Mouse (Mus musculus) inflammation-experienced regulatory T-cells, adult 6 months (primary cell): ENCODE data around the gene Caskin1. TPM values are rescaled to one million over a fixed set of nuclear protein-coding genes. Genes with fewer than 3 reads are reported as not detected.

Source experiments
- ATAC-seq: one replicate; pipeline ENCODE4 v1.8.0; 2017
- polyA plus RNA-seq, 3 experiments: library from polyadenylated mRNA; unstranded; fragments of 100-300 nt; shearing (Covaris generic); gene quantifications; one replicate each; pipeline ENCODE4 v1.2.1; 2017

Gene Caskin1
- polyA plus RNA-seq, 3 experiments from 2014 or later: 0.16 to 0.23 TPM; not detected in 1

GRCm38 (mm10) chr17:24533099-24533992, 44.9 kb downstream of the Caskin1 start:
- ATAC-seq: peak; percentile 77

GRCm38 (mm10) chr17:24534160-24534718, 45.8 kb downstream of the Caskin1 start, which contains the start of gene Rab26:
Rab26 (minus strand) TSS chr17:24534210.
- ATAC-seq: no peak

- no peak for ATAC-seq
These were observed 46.9 kb downstream of the Caskin1 start for GRCm38 (mm10) chr17:24535300-24535699.

- ATAC-seq: no peak
These were observed 49.1 kb downstream of the Caskin1 start for GRCm38 (mm10) chr17:24537536-24537935.

- no peak for ATAC-seq
These were observed 50.5 kb downstream of the Caskin1 start for GRCm38 (mm10) chr17:24538950-24539349.

GRCm38 (mm10) chr17:24540375-24540774, 52.0 kb downstream of the Caskin1 start:
- ATAC-seq: no peak

GRCm38 (mm10) chr17:24544613-24545012, 56.2 kb downstream of the Caskin1 start:
- no peak for ATAC-seq

- no peak for ATAC-seq
These were observed 56.8 kb downstream of the Caskin1 start for GRCm38 (mm10) chr17:24545247-24545646.

- ATAC-seq: no peak
These were observed 57.8 kb downstream of the Caskin1 start for GRCm38 (mm10) chr17:24546234-24546633.

GRCm38 (mm10) chr17:24548435-24548834, 60.0 kb downstream of the Caskin1 start:
- peak; percentile 48 for ATAC-seq

GRCm38 (mm10) chr17:24548921-24549617, 60.7 kb downstream of the Caskin1 start:
- peak; percentile 21 for ATAC-seq

GRCm38 (mm10) chr17:24549618-24550415, 61.4 kb downstream of the Caskin1 start, which contains the start of gene Pkd1:
Pkd1 (plus strand) TSS chr17:24549834.
- peak; percentile 85 for ATAC-seq

- ATAC-seq: no peak
These were observed 62.1 kb downstream of the Caskin1 start for GRCm38 (mm10) chr17:24550416-24551049.

- ATAC-seq: no peak
These were observed 62.6 kb downstream of the Caskin1 start for GRCm38 (mm10) chr17:24551050-24551444.

GRCm38 (mm10) chr17:24557091-24557490, 68.7 kb downstream of the Caskin1 start:
- ATAC-seq: no peak

Other genes with a start within 250 kb of the Caskin1 start
- gene Ccnf, start 237.1 kb upstream of the Caskin1 start, polyA plus RNA-seq: 10 to 100 TPM in 1 of 3 experiments, 1 to 10 TPM in 2; 3.4 to 43.6 (median 6.3) TPM
- gene Abca17, start 137.5 kb upstream of the Caskin1 start, polyA plus RNA-seq: not detected
- gene Abca3, start 136.7 kb upstream of the Caskin1 start, polyA plus RNA-seq: 10 to 100 TPM; 17.8 to 31.2 (median 26.3) TPM
- 100 to 1,000 TPM; 118 to 138 (median 130) TPM for gene Rnps1, start 74.0 kb upstream of the Caskin1 start, polyA plus RNA-seq
- 10 to 100 TPM; 52.4 to 61.7 (median 59.7) TPM for gene Eci1, start 62.0 kb upstream of the Caskin1 start, polyA plus RNA-seq
- 1 to 10 TPM; 2.9 to 6.5 (median 4.8) TPM for gene Dnase1l2, start 45.5 kb upstream of the Caskin1 start, polyA plus RNA-seq
- 10 to 100 TPM; 22.1 to 49.8 (median 23.6) TPM for gene E4f1, start 18.3 kb upstream of the Caskin1 start, polyA plus RNA-seq
- gene Pgp, start 18.2 kb upstream of the Caskin1 start, polyA plus RNA-seq: 1 to 10 TPM; 3.5 to 6.9 (median 4.6) TPM
- gene Bricd5, start 14.7 kb upstream of the Caskin1 start, polyA plus RNA-seq: not detected
- gene Mlst8, start 9.5 kb upstream of the Caskin1 start, polyA plus RNA-seq: 10 to 100 TPM; 14.0 to 14.9 (median 14.5) TPM
- gene Traf7, start 39.3 kb downstream of the Caskin1 start, polyA plus RNA-seq: 10 to 100 TPM; 45.5 to 54.2 (median 53.7) TPM
- 1 to 10 TPM; 1.1 to 6.5 (median 2.0) TPM for gene Rab26, start 45.6 kb downstream of the Caskin1 start, polyA plus RNA-seq
- gene Pkd1, start 61.2 kb downstream of the Caskin1 start, polyA plus RNA-seq: 10 to 100 TPM in 2 of 3 experiments, 1 to 10 TPM in 1; 9.9 to 32.6 (median 22.6) TPM
- 10 to 100 TPM; 17.0 to 17.7 (median 17.1) TPM for gene Tsc2, start 144.0 kb downstream of the Caskin1 start, polyA plus RNA-seq
- gene Nthl1, start 144.1 kb downstream of the Caskin1 start, polyA plus RNA-seq: 1 to 10 TPM; 2.0 to 4.8 (median 2.8) TPM
- gene Slc9a3r2, start 161.7 kb downstream of the Caskin1 start, polyA plus RNA-seq: not detected
- gene Npw, start 169.9 kb downstream of the Caskin1 start, polyA plus RNA-seq: not detected
- gene Zfp598, start 181.1 kb downstream of the Caskin1 start, polyA plus RNA-seq: 1 to 10 TPM; 4.1 to 5.8 (median 5.4) TPM
- gene Syngr3, start 201.4 kb downstream of the Caskin1 start, polyA plus RNA-seq: 1 to 10 TPM in 2 of 3 experiments, under 1 TPM in 1; 0.51 to 5.4 (median 1.7) TPM
- gene Gfer, start 207.6 kb downstream of the Caskin1 start, polyA plus RNA-seq: 10 to 100 TPM; 10.2 to 18.4 (median 13.1) TPM
- gene Noxo1, start 207.6 kb downstream of the Caskin1 start, polyA plus RNA-seq: 1 to 10 TPM; 1.8 to 3.5 (median 2.7) TPM
- 10 to 100 TPM; 29.5 to 55.4 (median 32.2) TPM for gene Tbl3, start 219.1 kb downstream of the Caskin1 start, polyA plus RNA-seq
- gene Rnf151, start 229.5 kb downstream of the Caskin1 start, polyA plus RNA-seq: not detected
- gene Rps2, start 229.5 kb downstream of the Caskin1 start, polyA plus RNA-seq: 100 to 1,000 TPM; 452 to 883 (median 453) TPM
- 100 to 1,000 TPM; 234 to 249 (median 238) TPM for gene Ndufb10, start 235.9 kb downstream of the Caskin1 start, polyA plus RNA-seq
- not detected for gene Rpl3l, start 239.2 kb downstream of the Caskin1 start, polyA plus RNA-seq
- 10 to 100 TPM; 27.2 to 34.4 (median 28.6) TPM for gene Msrb1, start 248.0 kb downstream of the Caskin1 start, polyA plus RNA-seq